Mouse (Mus musculus) forelimb bud, embryonic 11.5 days (tissue): ENCODE results near the gene Alyref2.

ENCODE experiments used
- DNase-seq: peaks from one replicate; pipeline ENCODE4 v3.0.0-alpha.2; 2012; ENCODE audit warnings: low read depth, low spot score

Gene Alyref2

DNA sequence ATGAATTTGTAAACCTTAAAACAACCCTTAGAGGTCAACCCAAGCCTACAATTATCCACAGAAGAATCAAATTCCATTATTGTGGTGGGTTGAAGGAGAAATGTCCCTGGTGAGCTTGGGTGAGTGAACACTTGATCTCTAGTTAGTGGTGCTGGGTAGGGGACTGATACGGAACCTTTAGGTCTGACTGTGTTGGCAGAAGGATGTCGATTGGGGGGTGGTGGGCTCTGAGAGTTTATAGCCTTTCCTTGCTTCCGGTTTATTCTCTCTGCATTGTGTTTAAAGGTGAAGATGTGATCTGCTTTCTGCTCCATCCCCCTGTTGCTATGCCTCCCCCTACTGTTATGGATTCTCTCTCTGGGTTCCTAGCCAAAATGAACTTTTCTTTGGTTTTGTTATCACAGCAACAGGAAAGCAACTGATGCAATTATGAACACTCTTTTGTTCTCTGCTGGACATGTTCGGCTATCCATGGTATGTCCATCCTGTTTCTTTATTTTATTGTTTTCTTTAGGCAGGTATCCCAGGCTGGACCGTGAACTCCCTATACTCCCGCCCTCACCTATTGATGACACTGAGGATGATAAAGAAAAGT lies 2.2 kb upstream of the Alyref2 start:
- no peak for DNase-seq

DNA sequence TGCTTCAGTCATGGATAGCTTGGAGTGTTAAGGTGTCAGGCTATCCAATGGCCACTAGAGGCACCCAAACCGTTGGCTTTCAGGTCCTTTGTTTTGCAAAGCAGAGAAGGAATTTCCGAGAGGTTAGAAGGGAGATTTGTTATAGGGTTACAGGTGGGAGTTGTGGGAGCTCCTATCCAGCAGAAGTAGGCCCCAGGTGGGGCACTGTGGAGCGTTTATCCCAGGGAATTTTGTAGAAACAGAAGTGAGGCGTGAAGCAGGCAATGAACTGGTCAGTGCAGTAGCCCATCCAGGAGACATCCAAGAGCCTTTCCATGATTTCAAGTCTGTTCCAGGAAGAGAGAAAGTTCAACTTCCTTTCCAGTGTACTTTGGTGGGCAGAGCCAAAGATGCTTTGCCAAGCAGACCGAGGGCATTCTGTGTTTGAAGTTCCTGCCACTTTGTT lies 1.6 kb upstream of the Alyref2 start:
- peak; percentile 72 for DNase-seq

DNA sequence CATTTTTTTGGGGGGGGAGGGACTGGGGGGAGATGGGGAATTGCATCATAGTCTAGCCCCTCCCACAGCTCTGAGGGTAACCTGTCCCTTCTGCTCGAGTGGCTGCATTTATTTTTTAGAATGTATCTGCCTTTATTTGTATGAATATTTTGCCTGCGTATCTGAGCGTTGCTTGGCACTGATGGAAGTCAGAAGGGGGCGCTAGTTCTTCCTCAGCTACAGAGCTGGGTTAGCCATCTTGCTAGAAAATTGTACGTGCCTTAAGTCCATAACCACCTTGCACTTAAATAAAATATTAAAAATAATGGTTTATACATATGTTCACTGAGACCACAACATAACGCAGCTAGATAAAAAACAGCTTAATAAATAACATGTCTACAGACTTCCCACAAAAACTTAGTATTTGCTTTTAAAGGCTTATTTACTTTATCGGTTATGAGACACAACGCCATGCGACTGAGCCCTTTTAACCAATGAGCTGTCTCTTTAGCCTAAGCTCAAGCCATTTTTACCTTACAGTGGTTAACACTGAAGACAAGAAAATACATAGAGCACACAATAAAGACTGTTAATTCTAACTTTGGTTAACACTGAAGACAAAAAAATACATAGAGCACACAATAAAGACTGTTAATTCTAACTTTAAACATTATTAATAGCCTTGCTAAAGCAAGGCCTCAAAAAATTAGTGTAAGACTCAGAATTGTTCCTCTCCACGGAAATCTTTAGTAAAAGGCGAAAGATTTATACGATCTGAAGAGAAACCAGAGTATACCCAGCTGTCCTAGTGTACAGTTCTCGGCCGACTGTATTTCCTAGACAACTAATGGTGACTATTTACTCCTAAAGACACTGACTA lies 659 bp upstream of the Alyref2 start:
- peak; percentile 85 for DNase-seq

DNA sequence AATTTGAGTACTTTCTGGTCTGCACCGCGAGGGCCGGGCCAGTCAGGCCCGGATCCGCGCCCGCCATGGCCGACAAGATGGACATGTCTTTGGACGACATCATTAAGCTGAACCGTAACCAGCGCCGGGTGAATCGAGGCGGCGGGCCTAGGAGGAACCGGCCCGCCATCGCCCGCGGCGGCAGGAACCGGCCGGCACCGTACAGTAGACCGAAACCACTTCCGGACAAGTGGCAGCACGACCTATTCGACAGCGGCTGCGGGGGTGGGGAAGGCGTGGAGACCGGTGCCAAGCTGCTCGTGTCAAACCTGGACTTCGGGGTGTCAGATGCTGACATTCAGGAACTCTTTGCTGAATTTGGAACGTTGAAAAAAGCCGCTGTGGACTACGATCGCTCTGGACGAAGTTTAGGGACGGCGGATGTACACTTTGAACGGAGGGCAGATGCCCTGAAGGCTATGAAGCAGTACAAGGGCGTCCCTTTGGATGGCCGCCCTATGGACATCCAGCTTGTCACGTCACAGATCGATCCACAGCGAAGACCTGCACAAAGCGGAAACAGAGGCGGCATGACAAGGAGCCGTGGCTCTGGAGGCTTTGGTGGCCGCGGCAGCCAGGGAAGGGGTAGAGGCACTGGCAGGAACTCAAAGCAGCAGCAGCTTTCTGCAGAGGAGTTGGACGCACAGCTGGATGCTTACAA lies 464 bp downstream of the Alyref2 start:
- DNase-seq = peak; percentile 59

DNA sequence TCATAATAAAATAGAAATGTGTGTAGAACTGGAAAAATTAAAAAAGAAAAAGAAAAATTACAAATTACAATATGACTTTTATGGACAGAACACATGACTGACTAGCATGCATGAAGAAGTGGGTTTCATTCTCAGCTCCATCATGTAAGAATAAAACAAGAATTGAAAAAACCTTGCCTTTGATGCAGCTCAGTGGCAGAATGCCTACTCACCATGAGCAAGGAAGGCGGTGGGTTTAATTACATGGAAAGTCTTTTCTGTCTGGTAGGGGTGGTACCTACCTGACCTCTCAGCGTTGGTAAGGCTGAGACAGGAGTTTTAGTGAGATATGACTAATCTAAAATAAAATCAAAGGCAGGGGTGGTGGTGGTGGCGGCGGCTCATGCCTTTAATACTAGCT lies 1.3 kb downstream of the Alyref2 start:
- DNase-seq = no peak

DNA sequence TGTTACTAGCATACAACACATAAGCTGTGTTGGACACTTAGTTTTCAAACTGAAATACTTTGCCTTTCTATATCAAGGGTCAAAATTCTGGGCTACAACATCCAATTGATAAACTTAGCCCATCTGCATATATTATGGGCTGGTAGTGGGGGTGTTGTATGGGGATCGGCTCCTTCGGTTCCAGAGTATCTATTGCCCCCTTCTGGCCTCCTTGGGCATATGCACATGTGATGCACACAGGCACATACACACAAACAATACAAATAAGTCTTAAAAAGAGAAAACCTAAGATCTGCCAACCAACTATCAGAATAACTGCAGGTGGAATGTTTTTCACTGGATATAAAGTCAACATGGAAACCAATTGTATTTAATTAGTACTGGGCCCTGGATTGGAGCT lies 10.0 kb downstream of the Alyref2 start:
- no peak for DNase-seq

DNA sequence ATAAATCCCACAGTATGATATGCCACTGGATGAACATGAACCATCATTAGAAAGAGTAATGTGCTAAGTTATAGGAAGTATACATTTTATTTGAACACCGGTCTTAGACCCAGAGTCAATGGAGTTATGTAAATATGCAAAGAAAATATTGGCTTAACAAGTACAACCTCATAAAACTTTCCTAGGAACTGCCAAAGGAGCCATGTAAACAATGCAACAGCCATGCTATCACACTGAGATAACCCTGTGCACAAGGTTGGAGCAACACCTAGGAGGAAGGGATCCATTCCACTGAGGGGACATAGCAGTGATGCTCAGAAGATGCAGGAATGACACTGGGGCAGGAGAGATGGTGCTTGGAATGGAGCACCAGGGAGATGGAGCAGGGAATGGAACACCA lies 10.5 kb downstream of the Alyref2 start:
- no peak for DNase-seq

DNA sequence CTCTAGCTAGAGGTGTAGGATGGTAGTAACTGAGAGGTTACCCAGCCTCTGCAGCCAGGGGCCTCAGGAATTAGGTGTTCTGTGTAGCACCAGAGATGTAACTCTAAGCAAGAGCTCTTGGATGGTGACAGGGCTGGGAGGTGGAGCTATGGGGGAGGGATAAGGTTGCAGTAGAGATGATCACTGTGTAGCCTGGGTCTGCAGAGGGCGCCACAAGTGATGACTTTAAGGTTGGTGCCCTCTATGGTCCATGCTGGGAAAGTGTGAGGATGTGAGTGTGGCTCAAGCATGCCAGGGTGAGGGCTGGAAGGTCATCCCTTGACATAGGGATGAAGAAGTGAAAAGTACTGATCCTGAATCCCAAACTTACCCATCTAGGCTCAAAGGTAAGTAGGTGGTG lies 11.8 kb downstream of the Alyref2 start:
- no peak for DNase-seq

DNA sequence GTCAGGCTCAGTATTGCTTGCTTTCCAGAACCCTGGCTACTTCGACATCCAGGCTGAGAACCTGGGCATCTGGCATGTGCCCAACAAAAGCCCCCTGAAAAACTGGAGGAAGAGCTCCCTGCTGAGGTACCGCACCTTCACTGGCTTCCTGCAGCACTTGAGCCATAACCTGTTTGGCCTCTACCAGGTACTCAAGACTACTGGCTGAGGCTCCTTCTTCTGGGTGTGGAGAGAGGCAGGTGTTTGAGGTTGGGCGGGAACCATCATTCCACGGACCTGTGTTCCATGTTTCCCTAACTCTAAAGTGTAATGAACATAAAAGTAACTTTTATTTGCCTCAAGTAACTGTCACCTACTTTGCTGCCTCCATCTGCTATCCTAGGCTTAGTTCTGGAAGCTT lies 12.3 kb downstream of the Alyref2 start:
- no peak for DNase-seq

DNA sequence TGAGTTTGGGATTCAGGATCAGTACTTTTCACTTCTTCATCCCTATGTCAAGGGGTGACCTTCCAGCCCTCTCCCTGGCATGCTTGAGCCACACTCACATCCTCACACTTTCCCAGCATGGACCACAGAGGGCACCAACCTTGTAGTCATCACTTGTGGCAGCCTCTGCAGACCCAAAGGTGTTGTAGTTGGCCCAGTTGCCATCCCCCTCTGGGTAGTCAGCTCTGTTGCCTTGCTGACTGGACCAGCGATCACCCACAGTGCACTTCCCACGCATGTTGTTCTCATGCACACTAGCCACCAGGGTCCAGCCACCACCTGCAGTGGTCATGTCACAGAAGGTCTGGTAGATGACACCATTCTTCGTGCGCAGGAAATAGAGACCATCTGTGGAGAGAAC lies 28.1 kb downstream of the Alyref2 start:
- no peak for DNase-seq

DNA sequence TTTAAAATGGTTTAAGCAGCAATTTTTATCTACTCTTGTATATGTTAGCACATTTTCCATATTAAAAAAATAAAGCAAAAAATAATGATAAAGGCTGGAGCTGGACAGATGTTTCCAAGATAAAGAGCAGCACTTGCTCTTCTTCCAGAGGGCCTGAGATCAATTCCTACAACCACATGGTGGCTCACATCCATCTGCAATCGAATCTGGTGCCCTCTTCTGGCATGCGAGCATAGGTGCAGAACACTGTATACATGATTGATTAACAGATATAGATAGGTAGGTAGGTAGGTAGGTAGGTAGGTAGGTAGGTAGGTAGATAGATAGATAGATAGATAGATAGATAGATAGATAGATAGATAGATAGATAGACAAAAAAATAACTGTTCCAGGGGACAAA lies 29.6 kb downstream of the Alyref2 start:
- DNase-seq = no peak

DNA sequence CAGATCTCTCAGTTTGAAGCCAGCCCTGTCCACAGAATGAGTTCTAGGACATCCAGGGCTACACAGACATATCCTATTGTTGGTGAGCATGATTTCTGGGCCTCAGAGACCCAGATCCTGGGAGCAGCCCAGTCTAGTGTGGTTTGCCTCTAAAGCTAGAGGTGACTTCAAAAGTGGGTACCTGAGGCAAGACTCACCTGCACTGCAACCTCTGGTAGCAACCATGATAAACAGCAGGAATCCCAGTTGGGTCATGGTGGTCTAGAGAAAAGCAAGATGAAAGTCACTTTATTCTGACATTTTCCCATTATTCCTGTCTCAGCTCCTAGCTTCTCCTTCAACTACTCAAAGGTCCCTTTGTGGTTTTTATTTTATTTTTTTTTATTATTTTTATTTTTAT lies 31.3 kb downstream of the Alyref2 start:
- DNase-seq = no peak

DNA sequence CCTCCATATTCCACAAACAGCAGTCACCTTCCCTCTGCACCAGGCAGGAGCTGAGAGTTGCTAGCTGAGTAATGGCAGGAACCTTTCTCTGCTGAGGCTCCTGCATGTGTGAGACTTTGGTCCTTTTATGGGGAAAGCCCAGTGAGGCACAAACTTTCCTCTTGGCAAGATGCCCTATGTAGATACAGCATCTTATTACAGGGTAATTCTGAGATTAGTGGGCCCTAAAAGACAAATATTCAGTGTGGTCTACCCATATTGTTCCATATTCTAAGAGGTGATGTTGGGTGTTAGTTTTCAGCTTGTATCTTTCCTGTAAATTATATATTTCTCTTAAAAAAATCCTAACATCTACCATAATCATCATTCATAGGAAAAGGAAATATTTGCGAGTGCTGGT lies 31.9 kb downstream of the Alyref2 start, which contains the start of gene Itln1:
Itln1 (minus strand) TSS at position 101 of the 400 bp plus-strand sequence.
- no peak for DNase-seq

DNA sequence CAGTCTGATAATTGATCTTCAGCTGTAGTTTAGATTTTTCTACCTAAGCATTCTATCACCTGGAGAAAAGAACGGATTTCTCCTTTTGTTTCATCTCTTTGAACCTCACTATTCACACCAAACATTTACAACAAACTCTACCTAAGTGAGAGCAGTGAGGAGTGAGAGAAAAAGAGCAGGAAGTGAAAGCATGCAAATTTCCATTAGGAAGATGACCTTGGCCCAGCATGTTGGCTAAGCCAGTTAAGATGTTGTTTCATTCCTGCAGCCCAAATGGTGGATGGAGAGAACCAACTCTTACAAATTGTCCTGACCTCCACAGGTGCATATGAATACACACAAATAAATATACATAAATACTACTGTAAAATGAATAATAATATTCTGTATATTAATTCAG lies 37.4 kb downstream of the Alyref2 start:
- no peak for DNase-seq

DNA sequence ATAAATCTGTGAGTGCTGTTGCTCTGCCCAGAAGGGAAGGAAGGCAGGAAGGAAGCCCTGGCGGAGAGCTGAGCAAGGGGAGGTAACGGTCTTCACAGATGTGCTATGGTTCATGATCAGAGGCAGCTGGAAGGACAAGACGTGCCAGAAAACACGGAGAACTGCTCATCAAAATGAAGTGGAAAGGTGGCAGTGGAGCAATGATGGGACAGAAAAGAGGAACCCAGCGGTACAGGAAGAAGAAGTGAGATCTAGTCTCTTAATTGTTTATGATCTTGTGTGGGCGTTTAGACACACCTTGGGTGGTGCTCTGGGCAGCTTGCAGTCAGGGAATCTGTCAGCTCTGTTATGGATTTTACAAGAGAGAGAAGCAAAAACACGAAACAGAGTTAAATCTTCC lies 48.0 kb downstream of the Alyref2 start:
- DNase-seq = no peak

DNA sequence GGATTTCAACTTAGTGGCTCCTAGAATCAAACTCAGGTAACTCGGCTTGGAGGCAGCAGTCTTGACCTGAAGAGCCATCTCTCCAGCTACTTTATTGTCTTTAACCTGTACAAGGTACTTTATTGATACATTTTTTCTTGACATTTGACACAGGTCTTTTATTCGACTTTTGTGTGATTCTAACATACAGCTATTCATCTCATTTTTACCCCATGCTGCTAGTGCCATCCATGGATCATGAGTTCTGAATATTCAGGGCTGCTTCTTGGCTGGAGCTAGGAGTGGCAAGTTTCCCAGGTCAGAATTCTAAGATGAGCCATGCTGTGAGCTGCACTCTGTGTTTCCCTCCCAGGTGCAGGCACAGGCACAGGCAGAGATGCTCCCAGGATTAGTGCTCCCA lies 49.0 kb downstream of the Alyref2 start:
- no peak for DNase-seq

DNA sequence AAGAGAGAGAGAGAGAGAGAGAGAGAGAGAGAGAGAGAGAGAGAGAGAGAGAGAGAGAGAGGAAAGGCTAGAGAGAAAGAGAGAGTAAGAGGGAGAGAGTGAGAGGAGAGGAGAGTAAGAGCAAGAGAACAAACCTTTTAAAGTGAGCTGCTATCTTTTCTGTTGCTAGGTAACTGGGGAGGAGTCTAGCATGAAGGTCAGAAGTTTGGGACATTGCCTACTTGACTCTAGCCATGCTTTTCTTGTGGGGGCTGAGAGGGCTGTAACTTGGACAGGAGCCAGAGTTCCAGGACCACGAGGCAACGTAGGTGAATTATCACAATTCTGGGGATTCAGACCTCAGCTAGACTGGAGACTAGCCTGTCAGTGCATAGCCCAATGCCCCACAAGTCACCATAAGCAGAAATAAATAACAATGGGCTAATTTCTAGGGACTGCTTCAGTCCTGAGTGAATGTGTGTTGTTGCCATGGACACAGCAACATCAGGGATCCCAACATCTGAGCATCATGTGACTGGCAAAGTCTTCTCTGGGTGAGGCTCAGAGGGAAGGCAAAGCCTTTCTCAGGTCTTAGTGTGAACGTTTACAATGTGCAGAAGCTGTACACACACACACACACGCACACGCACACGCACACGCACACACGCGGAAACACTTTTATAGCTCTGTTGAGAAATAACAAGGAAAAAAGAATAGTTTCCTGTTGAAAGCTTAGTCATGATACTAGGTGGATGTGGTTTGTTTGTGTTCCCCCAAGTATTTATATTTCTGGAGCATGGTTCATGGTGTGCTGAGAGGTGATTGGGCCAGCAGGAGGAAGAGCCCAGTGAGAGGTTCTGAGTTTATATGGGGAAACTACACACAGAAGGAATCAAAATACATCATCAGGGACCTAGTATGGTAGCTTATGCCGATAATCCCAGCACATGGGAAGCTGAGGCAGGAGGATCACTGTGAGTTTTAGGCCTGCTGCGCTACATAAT lies 50.4 kb downstream of the Alyref2 start:
- no peak for DNase-seq
